Mouse (Mus musculus) adrenal gland, postnatal 14 days (tissue): ENCODE measurements around the gene Ska2. TPM values are rescaled to one million over a fixed set of nuclear protein-coding genes. Genes with fewer than 3 reads are reported as not detected.
A peak's percentile ranks its signal among the peaks of the same experiment; 100 is the strongest.

Experiments
- DNase-seq: peaks from one replicate; pipeline ENCODE4 v3.0.0; 2021; ENCODE audit warnings: mixed read lengths
- long read RNA-seq, 2 experiments: library from polyadenylated mRNA; stranded (forward); transcript quantifications; one replicate each; pipeline ENCODE4 v2.0.0; 2021
- total RNA-seq: library from RNA; stranded (reverse); gene quantifications from 2 replicates; pipeline ENCODE4 v1.2.3, GENCODE M21; 2021

Gene Ska2
- total RNA-seq = 10.4 and 11.0 TPM in 2 replicates
- long read RNA-seq, experiment 1, transcript Ska2-201 (4 exons, 3,037 nt) = major isoform, 11 of 15 reads
- long read RNA-seq, experiment 1, partial matches to known transcripts = 0 of 15 reads
- long read RNA-seq, experiment 1, other reads (novel, unspliced or antisense) = 3 of 15 reads
- long read RNA-seq, experiment 2, transcript Ska2-201 (4 exons, 3,037 nt) = major isoform, 7 of 10 reads
- long read RNA-seq, experiment 2, partial matches to known transcripts = 0 of 10 reads
- long read RNA-seq, experiment 2, other reads (novel, unspliced or antisense) = 3 of 10 reads

GRCm38 (mm10) chr11:87108755-87109518 lies at the start of gene Ska2:
TSS of gene Ska2 (plus strand) at chr11:87109234.
- DNase-seq = peak; percentile 98

- DNase-seq = no peak
Observed at GRCm38 (mm10) chr11:87060410-87060809, 48.6 kb upstream of the Ska2 start.

GRCm38 (mm10) chr11:87062087-87062486 lies 46.9 kb upstream of the Ska2 start:
- DNase-seq = no peak

GRCm38 (mm10) chr11:87073343-87073865 lies 35.6 kb upstream of the Ska2 start:
- peak; percentile 83 for DNase-seq

- DNase-seq = peak; percentile 93
Observed at GRCm38 (mm10) chr11:87073866-87074440, 35.1 kb upstream of the Ska2 start, which contains the start of gene Gdpd1. TSS of gene Gdpd1 (minus strand) at chr11:87074062.

- DNase-seq = no peak
Observed at GRCm38 (mm10) chr11:87083712-87084111, 25.3 kb upstream of the Ska2 start.

- no peak for DNase-seq
Observed at GRCm38 (mm10) chr11:87085461-87085860, 23.6 kb upstream of the Ska2 start.

GRCm38 (mm10) chr11:87086290-87086984 lies 22.6 kb upstream of the Ska2 start, which contains the start of gene Smg8:
TSS of gene Smg8 (minus strand) at chr11:87086774.
- peak; percentile 92 for DNase-seq

- DNase-seq = no peak
Observed at GRCm38 (mm10) chr11:87087142-87087541, 21.9 kb upstream of the Ska2 start.

GRCm38 (mm10) chr11:87108409-87108754 lies 652 bp upstream of the Ska2 start, which contains the start of gene Prr11:
TSS of gene Prr11 (minus strand) at chr11:87108708.
- DNase-seq = no peak

- DNase-seq = peak; percentile 29
Observed at GRCm38 (mm10) chr11:87109519-87110171, 611 bp downstream of the Ska2 start.

- DNase-seq = no peak
Observed at GRCm38 (mm10) chr11:87110172-87110909, 1.3 kb downstream of the Ska2 start.

GRCm38 (mm10) chr11:87121864-87122263 lies 12.8 kb downstream of the Ska2 start:
- DNase-seq = no peak

GRCm38 (mm10) chr11:87125562-87125961 lies 16.5 kb downstream of the Ska2 start:
- DNase-seq = no peak

GRCm38 (mm10) chr11:87126281-87126823 lies 17.3 kb downstream of the Ska2 start:
- no peak for DNase-seq

GRCm38 (mm10) chr11:87126824-87127816 lies 18.1 kb downstream of the Ska2 start, which contains the start of gene Trim37:
TSS of gene Trim37 (plus strand) at chr11:87127077.
- DNase-seq = peak; percentile 91

- no peak for DNase-seq
Observed at GRCm38 (mm10) chr11:87136233-87136632, 27.2 kb downstream of the Ska2 start.

- no peak for DNase-seq
Observed at GRCm38 (mm10) chr11:87158012-87158411, 49.0 kb downstream of the Ska2 start.

- DNase-seq = no peak
Observed at GRCm38 (mm10) chr11:87162687-87163086, 53.7 kb downstream of the Ska2 start.
